Mouse (Mus musculus): ENCODE measurements around the gene 2310061I04Rik.
"Not testable (repeated sequence)": the region's sequence is repeated elsewhere in the genome, so short reads cannot be mapped to it uniquely, and the experiment has no call there.

2310061I04Rik gene

GRCm38 (mm10) chr17:35896781-35897643 lies at the start of gene 2310061I04Rik:
TSS of gene 2310061I04Rik (minus strand) at chr17:35897431.
- peak; percentile 94 to 96 for DNase-seq

- no peak for DNase-seq
Observed at GRCm38 (mm10) chr17:35939941-35940340, 42.7 kb upstream of the 2310061I04Rik start.

GRCm38 (mm10) chr17:35939108-35939507 lies 41.9 kb upstream of the 2310061I04Rik start:
- no peak for DNase-seq

GRCm38 (mm10) chr17:35937700-35938348 lies 40.6 kb upstream of the 2310061I04Rik start:
- peak; percentile 57 to 63 for DNase-seq

- DNase-seq, result not testable (repeated sequence)
Observed at GRCm38 (mm10) chr17:35935763-35936162, 38.5 kb upstream of the 2310061I04Rik start.

GRCm38 (mm10) chr17:35932608-35933007 lies 35.4 kb upstream of the 2310061I04Rik start:
- no peak for DNase-seq

GRCm38 (mm10) chr17:35930627-35931026 lies 33.4 kb upstream of the 2310061I04Rik start:
- DNase-seq, result no peak

- DNase-seq, result no peak
Observed at GRCm38 (mm10) chr17:35929534-35929933, 32.3 kb upstream of the 2310061I04Rik start.

GRCm38 (mm10) chr17:35927471-35927870 lies 30.2 kb upstream of the 2310061I04Rik start:
- no peak for DNase-seq

GRCm38 (mm10) chr17:35923281-35923680 lies 26.1 kb upstream of the 2310061I04Rik start:
- DNase-seq, result no peak

GRCm38 (mm10) chr17:35922566-35922965 lies 25.3 kb upstream of the 2310061I04Rik start:
- DNase-seq, result no peak

- no peak for DNase-seq
Observed at GRCm38 (mm10) chr17:35921710-35922109, 24.5 kb upstream of the 2310061I04Rik start.

GRCm38 (mm10) chr17:35920862-35921562 lies 23.8 kb upstream of the 2310061I04Rik start:
- peak; percentile 30 to 52 for DNase-seq

GRCm38 (mm10) chr17:35920384-35920783 lies 23.2 kb upstream of the 2310061I04Rik start:
- DNase-seq, result no peak

- DNase-seq, result peak in 1 of 2 experiments; percentile 47
Observed at GRCm38 (mm10) chr17:35919864-35920301, 22.7 kb upstream of the 2310061I04Rik start.

GRCm38 (mm10) chr17:35919060-35919715 lies 22.0 kb upstream of the 2310061I04Rik start:
- peak; percentile 91 to 97 for DNase-seq

- peak; percentile 60 to 66 for DNase-seq
Observed at GRCm38 (mm10) chr17:35918276-35919059, 21.2 kb upstream of the 2310061I04Rik start.

GRCm38 (mm10) chr17:35917463-35918251 lies 20.4 kb upstream of the 2310061I04Rik start:
- peak; percentile 72 to 78 for DNase-seq

- DNase-seq, result peak in 1 of 2 experiments; percentile 60
Observed at GRCm38 (mm10) chr17:35917143-35917462, 19.9 kb upstream of the 2310061I04Rik start.

- peak; percentile 98 to 99 for DNase-seq
Observed at GRCm38 (mm10) chr17:35916297-35917142, 19.3 kb upstream of the 2310061I04Rik start, which contains the start of the genes Mrps18b and Ppp1r10. TSS of gene Mrps18b (minus strand) at chr17:35916389. TSS of gene Ppp1r10 (plus strand) at chr17:35916434.
